Mouse (Mus musculus) left cerebral cortex, adult 9 months (tissue): Measurements from ENCODE around the gene Foxp1.

ENCODE experiments used
- DNase-seq, 2 experiments: peaks; one replicate each; pipeline ENCODE4 v3.0.0; 2022; ENCODE audit warnings: low spot score in 2 of 2

Foxp1 gene

DNA sequence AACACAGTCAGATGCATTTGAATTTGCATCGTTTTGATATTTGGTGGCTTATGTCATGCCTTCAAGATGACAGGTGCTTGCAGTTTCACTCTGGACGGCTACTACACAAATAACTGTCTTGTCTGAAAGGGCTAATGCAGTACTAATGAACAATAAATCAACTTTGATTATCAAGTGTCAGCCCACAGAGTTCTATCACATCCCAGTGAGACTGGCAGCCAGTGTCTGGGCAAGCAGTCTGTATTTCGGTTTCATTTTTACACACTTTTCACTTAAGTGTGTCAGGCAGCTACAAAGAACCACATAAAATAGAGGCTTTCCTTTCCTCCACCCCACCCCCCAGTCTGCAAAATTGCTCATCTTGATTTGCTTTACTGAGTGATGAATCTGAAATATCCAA, 496.5 kb downstream of the Foxp1 start:
- DNase-seq: no peak

- no peak for DNase-seq
These were observed 497.9 kb downstream of the Foxp1 start for GRCm38 (mm10) chr6:99024588-99024987.

GRCm38 (mm10) chr6:99020570-99021444, 501.7 kb downstream of the Foxp1 start:
- no peak for DNase-seq

DNA sequence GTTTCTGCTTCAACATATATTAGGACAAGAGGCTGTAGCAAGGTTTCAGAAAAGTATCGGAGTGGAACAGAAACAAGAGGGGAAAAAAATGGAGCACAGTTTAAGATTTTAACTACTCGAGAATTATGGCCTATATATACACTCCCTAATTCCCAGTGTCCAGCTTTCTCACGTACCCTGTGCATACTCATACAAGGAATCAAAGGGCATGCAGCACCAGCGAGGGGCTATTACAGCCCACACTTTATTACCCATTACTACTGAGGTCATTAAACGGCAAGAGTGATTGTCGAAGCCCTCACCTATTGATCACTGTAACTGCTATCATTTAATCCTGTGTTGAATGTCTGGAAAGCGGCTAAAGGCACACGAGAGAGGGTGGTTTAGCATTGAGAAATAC, 502.8 kb downstream of the Foxp1 start:
- DNase-seq: no peak

DNA sequence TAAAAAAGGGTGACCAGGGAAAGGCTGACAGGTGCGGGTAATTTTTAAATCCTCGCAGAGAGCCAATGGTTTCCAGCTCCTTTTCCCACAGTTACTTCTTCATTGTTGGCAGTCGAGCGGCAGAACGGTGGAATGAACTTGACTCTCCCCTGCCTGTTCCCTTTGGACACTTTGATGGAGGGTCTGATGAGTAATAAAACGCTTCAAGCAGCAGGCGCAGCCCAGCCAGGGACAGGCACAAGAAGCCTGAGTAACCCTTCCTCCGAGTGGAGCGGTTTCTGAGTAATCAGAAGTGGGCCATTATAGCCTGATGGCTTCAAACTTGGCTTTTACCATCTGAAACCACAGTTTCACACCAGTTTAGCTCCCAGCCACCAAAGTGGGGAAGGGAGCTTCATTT, 503.3 kb downstream of the Foxp1 start:
- no peak for DNase-seq

GRCm38 (mm10) chr6:99013866-99014502, 508.5 kb downstream of the Foxp1 start:
- peak in 1 of 2 experiments; percentile 38 for DNase-seq

DNA sequence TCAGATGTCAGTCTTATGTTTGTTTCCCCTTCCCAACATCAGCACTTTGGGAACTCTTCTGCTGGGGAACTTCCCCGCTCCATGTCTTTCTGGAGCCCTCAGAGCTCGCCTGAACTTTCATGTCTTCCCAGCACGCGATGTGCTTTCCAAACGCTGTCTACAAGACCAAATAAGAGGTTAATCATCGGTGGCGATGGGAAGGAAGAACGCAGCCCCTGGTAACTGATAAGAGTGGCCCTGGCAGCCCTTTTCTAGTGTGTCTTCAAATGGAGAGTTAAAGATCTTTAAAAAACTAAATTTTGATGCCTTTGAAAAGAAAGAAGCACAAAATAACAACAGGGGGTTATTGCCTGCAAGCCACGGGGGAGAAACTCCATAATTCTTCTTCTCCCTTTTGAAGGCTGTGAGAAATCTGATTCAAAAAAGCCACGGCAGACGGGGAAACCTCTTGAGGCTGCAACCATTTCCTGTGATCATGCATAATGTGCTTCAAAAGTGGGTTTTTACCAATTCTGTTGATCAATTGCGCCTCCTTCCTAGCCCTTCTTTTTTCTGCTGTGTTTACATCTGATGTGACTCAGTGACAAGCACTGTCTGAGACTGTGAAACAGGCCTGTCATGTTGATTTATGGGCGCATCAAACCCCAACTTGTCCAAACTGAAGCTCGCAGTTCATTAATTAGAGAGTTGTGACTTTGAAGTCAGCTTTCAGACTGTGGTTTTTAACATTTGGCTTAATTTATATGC, 509.2 kb downstream of the Foxp1 start:
- no peak for DNase-seq

DNA sequence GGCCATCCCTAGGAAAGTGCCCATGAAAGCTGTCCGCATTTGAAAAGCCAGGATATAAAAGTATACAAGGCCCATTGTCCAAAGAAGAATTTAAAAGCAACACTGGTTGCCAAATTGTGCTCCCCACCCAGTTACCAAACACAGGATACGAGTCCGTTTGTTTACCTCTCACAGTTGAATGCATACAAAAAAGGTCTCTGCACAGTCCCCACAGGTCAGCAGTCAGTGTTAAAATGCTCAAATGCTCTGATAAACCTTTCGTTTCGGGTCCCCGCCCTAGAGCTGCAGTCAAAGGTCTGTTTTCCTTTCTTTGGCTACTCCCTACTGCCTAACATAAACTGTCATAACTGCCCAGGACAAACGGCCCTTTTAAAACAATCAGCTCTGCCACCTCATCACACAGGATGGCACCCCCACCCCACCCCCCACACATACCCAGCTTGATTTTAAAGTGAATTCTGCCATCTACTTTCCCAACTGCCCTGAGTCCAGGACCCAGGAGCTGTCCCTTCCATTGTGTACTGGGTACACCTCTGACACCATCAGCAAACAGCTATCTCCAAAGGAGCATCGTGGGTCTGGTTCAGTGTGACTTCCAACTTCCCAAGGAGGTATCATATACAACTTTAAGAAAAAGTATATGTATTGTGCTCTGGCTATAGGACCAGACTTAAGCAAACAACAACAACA, 510.5 kb downstream of the Foxp1 start:
- DNase-seq: no peak

- DNase-seq: no peak
These were observed 512.8 kb downstream of the Foxp1 start for GRCm38 (mm10) chr6:99009771-99010170.

DNA sequence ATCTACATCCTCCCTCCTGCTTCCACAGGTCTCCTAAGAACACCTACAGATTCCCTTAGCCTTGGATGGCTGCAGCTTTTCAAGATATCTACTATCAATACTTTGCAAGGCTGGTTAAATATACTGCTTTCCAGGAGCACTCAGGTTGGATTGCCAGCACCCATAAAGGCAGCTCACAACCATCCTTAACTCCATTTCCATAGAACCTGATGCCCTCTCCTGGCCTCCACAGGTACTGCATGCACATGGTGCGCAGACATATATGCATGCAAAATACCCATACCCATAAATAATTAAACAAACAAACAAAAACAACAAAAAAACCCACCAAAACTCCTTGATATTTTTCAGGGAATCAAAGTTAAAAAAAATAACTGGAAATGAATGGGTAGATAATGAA, 514.0 kb downstream of the Foxp1 start:
- no peak for DNase-seq

DNA sequence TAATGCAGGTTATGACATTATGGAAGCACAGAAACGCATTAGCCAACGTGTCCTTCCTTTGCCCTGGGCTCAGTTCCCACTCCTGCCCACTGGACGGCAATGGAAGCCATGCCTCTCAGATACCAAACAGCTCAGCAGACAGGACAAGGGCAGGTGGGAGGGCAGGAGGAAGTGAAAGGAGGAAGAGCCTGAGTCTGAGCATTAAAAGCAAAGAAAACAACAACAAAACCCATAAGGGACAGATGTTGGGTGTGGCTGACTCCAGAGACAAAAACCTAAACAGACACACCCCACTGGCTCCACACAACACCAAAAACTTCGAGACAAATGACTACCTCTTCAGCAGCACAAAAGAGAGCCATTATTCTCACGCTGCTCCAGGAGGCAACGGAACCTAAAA, 515.0 kb downstream of the Foxp1 start:
- no peak for DNase-seq

DNA sequence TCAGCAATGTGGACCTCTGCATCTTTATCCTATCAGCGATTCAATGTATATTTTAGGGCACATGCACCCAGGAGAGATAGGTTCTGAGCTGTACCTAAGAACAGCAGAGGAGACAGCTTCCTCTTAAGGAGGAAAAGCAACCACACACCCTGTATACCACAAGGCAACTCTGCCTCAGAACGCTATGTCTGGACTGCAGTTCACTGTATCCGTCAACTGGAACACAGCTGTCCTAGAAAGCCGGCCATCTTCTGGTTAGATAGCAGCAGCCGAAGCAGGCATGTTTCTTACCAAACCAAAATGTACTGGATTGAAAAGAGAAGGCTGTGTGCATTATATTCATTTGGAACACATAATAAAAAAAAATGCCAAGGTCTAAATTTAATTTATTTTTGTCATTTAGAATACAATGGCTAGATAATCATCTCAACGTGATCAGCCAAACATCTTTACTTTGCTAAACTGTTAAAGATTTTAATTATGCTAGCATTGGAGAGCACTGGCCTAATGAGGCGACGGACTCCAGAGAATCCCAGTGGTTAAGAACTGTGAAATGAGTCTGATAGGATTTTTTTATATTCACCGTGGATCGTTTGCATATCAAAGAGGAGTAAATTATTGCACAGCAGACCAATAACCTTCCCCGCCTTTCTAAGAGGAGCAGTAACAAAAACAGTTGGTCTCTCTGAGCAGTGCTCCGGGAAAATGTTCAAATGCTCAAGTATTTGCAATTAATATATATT, 518.1 kb downstream of the Foxp1 start:
- no peak for DNase-seq

DNA sequence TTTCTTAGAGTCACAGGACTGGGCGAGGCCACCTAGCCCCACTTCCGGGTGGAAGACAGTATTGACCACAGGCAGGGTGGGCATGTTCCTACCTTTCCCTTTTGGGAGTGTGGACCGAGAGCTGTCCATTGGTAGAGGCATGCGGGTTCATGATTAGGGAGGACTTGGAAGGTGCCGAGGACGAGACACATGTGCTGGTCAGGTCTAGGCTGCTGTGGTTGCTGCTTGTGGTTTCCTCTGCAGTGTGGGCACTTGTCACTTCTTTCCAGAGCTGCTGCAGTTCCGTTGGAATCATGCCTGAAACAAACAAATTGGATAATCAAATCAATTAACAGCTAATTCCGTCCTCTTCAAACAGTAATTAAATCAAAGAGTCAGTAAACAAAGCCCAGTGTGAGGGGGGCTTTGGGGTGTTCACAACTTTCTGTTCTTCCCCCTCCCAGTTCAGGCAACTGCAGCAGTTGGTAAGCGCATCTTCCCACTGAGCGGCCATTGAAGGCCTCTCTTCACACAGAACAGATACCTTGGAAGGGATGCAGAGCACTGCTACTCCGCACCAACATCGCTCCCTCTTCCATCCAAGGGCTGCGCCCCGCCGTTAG, 519.3 kb downstream of the Foxp1 start:
- no peak for DNase-seq

- DNase-seq: no peak
These were observed 520.9 kb downstream of the Foxp1 start for GRCm38 (mm10) chr6:99001637-99002036.

DNA sequence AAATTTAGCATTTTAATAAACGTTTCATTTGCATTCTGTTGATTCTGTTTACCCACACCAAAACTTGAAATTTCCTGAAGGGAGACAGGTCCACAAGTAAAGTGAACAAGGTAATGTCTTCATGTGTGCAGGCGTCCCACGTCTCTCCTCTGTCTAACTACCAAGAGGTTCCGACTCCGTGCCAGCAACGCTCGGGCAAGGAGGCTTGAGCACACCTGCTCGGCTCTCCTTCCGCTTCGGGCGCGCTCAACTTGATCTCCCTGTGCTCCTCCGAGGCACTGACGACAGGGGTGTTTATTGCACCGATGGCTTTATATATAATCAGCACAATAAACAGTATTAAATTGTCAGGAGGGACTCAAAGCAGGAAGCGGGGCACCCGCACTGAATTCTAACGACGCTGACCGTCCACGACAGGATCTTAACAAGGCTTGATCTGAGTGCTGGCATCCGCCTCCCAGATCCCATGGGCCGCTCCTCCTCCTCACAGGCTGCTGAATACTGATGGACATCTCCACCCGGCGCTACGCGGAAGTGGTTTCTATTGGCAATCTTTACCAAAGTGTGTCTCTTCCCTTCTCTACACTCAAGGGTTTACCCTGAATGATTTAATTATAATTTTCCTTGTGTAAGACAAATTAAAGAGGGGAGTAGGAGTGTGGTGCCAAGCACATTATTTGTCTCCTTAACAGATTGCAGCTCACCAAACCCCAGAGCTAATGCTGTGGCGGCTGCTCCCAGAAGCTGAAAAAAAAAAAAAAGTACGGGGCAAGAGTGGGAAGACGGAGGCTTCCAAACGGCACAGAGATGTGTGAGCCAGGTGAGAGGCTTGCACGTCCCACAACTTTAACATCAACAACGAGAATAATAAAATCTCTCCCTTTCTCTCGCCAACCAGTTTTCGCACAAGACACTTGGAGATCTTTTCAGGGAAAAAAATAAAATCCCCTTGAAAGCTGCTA, 523.3 kb downstream of the Foxp1 start:
- DNase-seq: peak in 1 of 2 experiments; percentile 52

- DNase-seq: no peak
These were observed 524.8 kb downstream of the Foxp1 start for GRCm38 (mm10) chr6:98997742-98998141.

DNA sequence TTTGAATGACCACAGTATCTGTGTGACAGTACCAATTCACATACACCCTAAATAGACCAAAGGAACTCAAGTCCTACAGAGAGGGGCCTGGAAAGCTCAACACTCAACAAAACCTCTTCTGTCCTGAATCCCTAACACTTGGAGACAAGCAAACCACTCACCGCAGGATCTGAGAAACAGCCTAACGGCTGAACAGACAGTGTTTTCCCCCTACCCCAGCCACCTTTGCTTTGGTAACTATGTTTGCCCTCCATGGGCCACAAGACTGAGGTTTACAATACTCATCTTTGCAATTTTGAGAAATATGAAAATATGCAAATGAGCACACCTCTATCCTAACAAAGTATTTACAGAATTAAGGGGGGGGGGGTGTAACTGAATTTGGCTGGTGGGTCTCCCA, 525.7 kb downstream of the Foxp1 start:
- DNase-seq: no peak

DNA sequence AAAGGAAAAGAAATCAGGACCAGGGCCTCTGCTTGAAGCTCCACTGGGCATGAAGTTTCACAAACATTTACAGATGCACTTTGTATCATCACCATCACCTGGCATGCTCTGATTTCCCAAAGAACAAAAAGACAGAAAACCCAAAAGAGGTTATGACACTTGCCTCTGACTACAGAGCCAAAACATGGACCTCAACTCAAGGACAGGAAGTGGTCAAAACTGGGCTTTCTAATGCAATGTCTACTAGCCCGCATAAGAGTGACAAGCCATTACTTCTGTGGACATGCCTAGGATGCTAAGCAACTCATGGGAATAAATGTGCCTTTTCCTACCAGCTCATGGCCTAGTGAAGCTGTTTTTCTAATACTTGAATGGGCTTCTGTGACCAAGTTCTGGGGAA, 526.2 kb downstream of the Foxp1 start:
- no peak for DNase-seq

DNA sequence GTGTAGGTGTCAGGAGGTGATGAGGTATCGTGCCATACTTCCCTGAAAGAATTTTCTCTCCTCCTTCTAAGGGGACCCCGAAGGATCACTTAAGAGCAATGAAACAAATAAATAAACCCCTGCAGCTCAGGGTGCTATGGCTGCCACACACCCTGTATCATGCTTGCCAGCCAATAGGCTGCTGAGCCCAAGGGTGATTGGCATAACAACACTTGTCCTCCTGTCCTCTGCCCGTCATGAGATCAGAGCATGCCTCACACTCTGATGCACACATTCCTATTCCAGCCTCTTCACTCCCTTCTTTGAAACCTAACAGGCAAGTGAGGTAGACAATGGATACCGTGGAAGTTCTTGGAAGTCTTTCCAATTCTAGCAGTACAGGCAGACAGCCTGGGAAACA, 526.8 kb downstream of the Foxp1 start:
- DNase-seq: no peak

GRCm38 (mm10) chr6:98994902-98995301, 527.6 kb downstream of the Foxp1 start:
- no peak for DNase-seq
